Comparison of ENCODE assay signal across 8 mouse cellular contexts in the genomic region with DNA sequence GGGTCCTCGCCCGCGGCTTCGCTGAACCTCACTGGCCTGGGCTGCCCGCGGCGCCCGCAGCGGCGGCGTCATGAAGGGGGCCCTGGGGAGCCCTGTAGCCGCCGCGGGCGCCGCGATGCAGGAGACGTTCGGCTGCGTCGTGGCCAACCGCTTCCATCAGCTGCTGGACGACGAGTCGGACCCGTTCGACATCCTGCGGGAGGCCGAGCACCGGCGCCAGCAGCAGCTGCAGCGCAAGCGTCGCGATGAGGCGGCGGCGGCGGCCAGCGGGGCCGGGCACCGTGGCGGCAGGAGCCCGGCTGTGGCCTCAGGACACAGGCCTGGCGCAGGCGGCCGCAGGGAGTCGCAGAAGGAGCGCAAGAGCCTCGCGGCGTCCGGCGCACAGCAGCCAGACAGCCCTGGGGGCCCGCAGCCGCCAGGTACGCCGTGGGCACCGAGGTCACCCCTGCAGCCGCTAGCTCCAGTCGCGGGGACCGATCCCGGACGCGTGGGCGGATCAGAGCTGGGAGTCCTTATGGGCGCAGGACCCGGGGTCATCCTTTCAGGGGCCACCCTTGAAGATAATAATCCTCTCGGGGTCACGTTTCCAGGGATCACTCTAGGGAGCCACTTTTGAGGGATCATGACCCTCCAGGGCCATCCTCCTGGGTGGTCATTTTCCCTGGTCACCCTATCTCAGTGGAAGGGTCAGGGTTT. TPM values are rescaled to one million over a fixed set of nuclear protein-coding genes. Genes with fewer than 3 reads are reported as not detected.
DNase-seq lines count a peak whose midpoint lies in the region; ATAC-seq and TF ChIP-seq lines count a peak whose summit lies in the region.

No protein-coding gene starts in this region.

- H3K9ac ChIP-seq in embryonic facial prominence, embryonic 11.5 days (replicated peaks; ENCODE audit: low read length) = peak overlapping the region; percentile 87
- H3K9ac ChIP-seq in heart, postnatal 0 days (replicated peaks; ENCODE audit: low read depth, low read length) = peak overlapping the region; percentile 82
- H3K9ac ChIP-seq in liver, embryonic 15.5 days = peak overlapping the region; percentile 83

- H3K27me3 ChIP-seq in heart, embryonic 10.5 days (ENCODE audit: insufficient read depth, poor library complexity, severe bottlenecking) = no peaks in the 10 kb centered on the region
- H3K27me3 ChIP-seq in embryonic facial prominence, embryonic 11.5 days (ENCODE audit: control insufficient read depth, insufficient read depth, low read length) = no peaks in the 10 kb centered on the region
- H3K27me3 ChIP-seq in heart, postnatal 0 days (ENCODE audit: control insufficient read depth, insufficient read depth, low read length) = no peaks in the 10 kb centered on the region
- peaks cover 44% of the 10 kb centered on the region for H3K27me3 ChIP-seq in liver, embryonic 15.5 days
- H3K27me3 ChIP-seq in small intestine, adult 2 months (ENCODE audit: control insufficient read depth, insufficient read depth, low read length) = no peaks in the 10 kb centered on the region

- peaks cover 17% of the 10 kb centered on the region for H3K4me1 ChIP-seq in heart, embryonic 10.5 days
- no peaks in the 10 kb centered on the region for H3K4me1 ChIP-seq in embryonic facial prominence, embryonic 11.5 days (ENCODE audit: control insufficient read depth, insufficient read depth, low read length)
- 0 out of 2 replicates have a peak, but pooled peaks cover 3% of the 10 kb centered on the region for H3K4me1 ChIP-seq in heart, postnatal 0 days (ENCODE audit: control insufficient read depth, insufficient read depth)
- peaks cover 28% of the 10 kb centered on the region for H3K4me1 ChIP-seq in liver, embryonic 15.5 days (replicated peaks)
- peaks cover 4% of the 10 kb centered on the region for H3K4me1 ChIP-seq in small intestine, adult 2 months (ENCODE audit: control insufficient read depth, insufficient read depth, insufficient read length, low read length)

- no peak for TF ChIP-seq EP300 in heart, postnatal 0 days (IDR thresholded peaks at IDR 0.05; ENCODE audit: low read depth)

- peaks cover 16% of the 10 kb centered on the region for H3K36me3 ChIP-seq in heart, embryonic 10.5 days
- H3K36me3 ChIP-seq in embryonic facial prominence, embryonic 11.5 days (replicated peaks; ENCODE audit: control insufficient read depth, insufficient read depth, low read depth, low read length) = no peaks in the 10 kb centered on the region
- no peaks in the 10 kb centered on the region; the same call in 1 of the 2 replicates for H3K36me3 ChIP-seq in heart, postnatal 0 days (replicated peaks; ENCODE audit: control insufficient read depth, insufficient read depth, low read length)
- no peaks in the 10 kb centered on the region for H3K36me3 ChIP-seq in liver, embryonic 15.5 days (replicated peaks)
- no peaks in the 10 kb centered on the region for H3K36me3 ChIP-seq in small intestine, adult 2 months (ENCODE audit: control insufficient read depth, insufficient read depth, low read length)

- TF ChIP-seq POLR2A in small intestine, adult 2 months (IDR thresholded peaks at IDR 0.05; ENCODE audit: low read depth, low read length) = no peak

- peak overlapping the region; percentile 92 for H3K27ac ChIP-seq in heart, embryonic 10.5 days
- 0 out of 2 replicates have a peak overlapping the region, but pooled peaks have one; percentile 65 for H3K27ac ChIP-seq in embryonic facial prominence, embryonic 11.5 days (replicated peaks; ENCODE audit: low read depth, low read length)
- peak overlapping the region; percentile 94 for H3K27ac ChIP-seq in heart, postnatal 0 days (ENCODE audit: low read depth)
- peak overlapping the region; percentile 78 for H3K27ac ChIP-seq in liver, embryonic 15.5 days (replicated peaks)
- H3K27ac ChIP-seq in small intestine, adult 2 months (ENCODE audit: insufficient read depth, low read depth, low read length) = peak overlapping the region; percentile 38; the same call in 1 of the 2 replicates

- DNase-seq in heart, embryonic 10.5 days (ENCODE audit: low spot score) = no peak
- DNase-seq in heart, postnatal 10 days = no peak
- no peak for DNase-seq in embryonic facial prominence, embryonic 11.5 days (ENCODE audit: low spot score)
- no peak for DNase-seq in heart, postnatal 0 days (ENCODE audit: low spot score)
- no peak for DNase-seq in natural killer cell, adult 2 months (ENCODE audit: low spot score in 2 of 2)

- intact Hi-C loops in heart, postnatal 10 days (cut with DNase I) = no loop called here

- peak overlapping the region; percentile 81 for H3K4me3 ChIP-seq in heart, embryonic 10.5 days
- peak overlapping the region; percentile 78 for H3K4me3 ChIP-seq in embryonic facial prominence, embryonic 11.5 days (ENCODE audit: low read depth, low read length)
- H3K4me3 ChIP-seq in heart, postnatal 0 days (ENCODE audit: low read depth, low read length) = peak overlapping the region; percentile 91
- peak overlapping the region; percentile 81 for H3K4me3 ChIP-seq in liver, embryonic 15.5 days (replicated peaks)
- peak overlapping the region; percentile 87 for H3K4me3 ChIP-seq in small intestine, adult 2 months (ENCODE audit: low read depth, low read length)

- peaks cover 4% of the 10 kb centered on the region; the same call in 1 of the 2 replicates for H3K9me3 ChIP-seq in heart, embryonic 10.5 days
- H3K9me3 ChIP-seq in embryonic facial prominence, embryonic 11.5 days (replicated peaks; ENCODE audit: control insufficient read depth, low read length) = no peaks in the 10 kb centered on the region
- no peaks in the 10 kb centered on the region for H3K9me3 ChIP-seq in heart, postnatal 0 days (replicated peaks; ENCODE audit: control insufficient read depth, low read length)
- no peaks in the 10 kb centered on the region for H3K9me3 ChIP-seq in liver, embryonic 15.5 days (replicated peaks)

- peak overlapping the region; percentile 98 for H3K4me2 ChIP-seq in embryonic facial prominence, embryonic 11.5 days (ENCODE audit: low read depth, low read length)
- peak overlapping the region; percentile 82 for H3K4me2 ChIP-seq in heart, postnatal 0 days (ENCODE audit: low read depth, low read length)
- H3K4me2 ChIP-seq in liver, embryonic 15.5 days = peak overlapping the region; percentile 100

- WGBS in heart, embryonic 10.5 days = under 1% methylated on average over 71 of the region's 71 CpGs
- under 1% methylated on average over 67 of the region's 71 CpGs for WGBS in embryonic facial prominence, embryonic 11.5 days
- WGBS in heart, postnatal 0 days = 0% methylated on average over 61 of the region's 71 CpGs
- WGBS in liver, embryonic 15.5 days (ENCODE audit: insufficient replicate concordance) = under 1% methylated on average over 71 of the region's 71 CpGs
- WGBS in small intestine, adult 2 months = under 1% methylated on average over 68 of the region's 71 CpGs

- ATAC-seq in CD4-positive, CD25-positive, alpha-beta regulatory T cell, adult 4 months = peak; percentile 9
- ATAC-seq in embryonic facial prominence, embryonic 11.5 days (replicated peaks; ENCODE audit: insufficient number of reproducible peaks, low FRiP score, low TSS enrichment, low read depth) = peak; percentile 68
- ATAC-seq in heart, postnatal 0 days (ENCODE audit: insufficient read depth, low read depth) = peak; percentile 59
- ATAC-seq in liver, embryonic 15.5 days (ENCODE audit: insufficient read depth) = peak; percentile 69

- no peak for TF ChIP-seq CTCF in heart, postnatal 0 days (IDR thresholded peaks at IDR 0.05; ENCODE audit: low read depth)
- TF ChIP-seq CTCF in small intestine, adult 2 months (IDR thresholded peaks at IDR 0.05; ENCODE audit: extremely low read depth, insufficient read length, insufficient replicate concordance, low read depth, low read length) = no peak

RNA-seq across cellular contexts. Expression of a gene that starts 0.4 kb away (rescaled TPM):
- 39.3 and 43.8 TPM in 2 replicates for polyA plus RNA-seq in heart, embryonic 10.5 days (2016; fragmentation: Nextera tagmentation; extraction: Ambion mirVana)
- total RNA-seq in heart, postnatal 10 days (2021) = 10 to 100 TPM; 46.3 to 54.2 TPM
- polyA plus RNA-seq in CD4-positive, CD25-positive, alpha-beta regulatory T cell, adult 4 months (2017; shearing (Covaris generic)) = 1 to 10 TPM; 2.8 to 4.0 TPM
- polyA plus RNA-seq in embryonic facial prominence, embryonic 11.5 days (2014; fragmentation: Nextera tagmentation; extraction: Ambion mirVana) = 26.0 and 26.2 TPM in 2 replicates
- 39.7 and 50.3 TPM in 2 replicates for total RNA-seq in heart, postnatal 0 days (2014; rRNA removed; ENCODE audit: low replicate concordance)
- 42.1 and 44.0 TPM in 2 replicates for polyA plus RNA-seq in heart, postnatal 0 days (2015; fragmentation: Nextera tagmentation; extraction: Ambion mirVana)
- 10.0 and 11.3 TPM in 2 replicates for polyA plus RNA-seq in liver, embryonic 15.5 days (2015; fragmentation: Nextera tagmentation; extraction: Ambion mirVana)
- polyA plus RNA-seq in small intestine, adult 2 months (2012; rRNA removed) = 6.5 and 8.7 TPM in 2 replicates

RNA-seq across cellular contexts. Expression of a gene that starts 9.1 kb away (rescaled TPM):
- polyA plus RNA-seq in heart, embryonic 10.5 days (2016; fragmentation: Nextera tagmentation; extraction: Ambion mirVana) = 16.8 and 20.4 TPM in 2 replicates
- total RNA-seq in heart, postnatal 10 days (2021) = 10 to 100 TPM; 27.0 to 28.9 TPM
- polyA plus RNA-seq in CD4-positive, CD25-positive, alpha-beta regulatory T cell, adult 4 months (2017; shearing (Covaris generic)) = 1 to 10 TPM; 7.8 to 8.7 TPM
- 17.9 and 18.7 TPM in 2 replicates for polyA plus RNA-seq in embryonic facial prominence, embryonic 11.5 days (2014; fragmentation: Nextera tagmentation; extraction: Ambion mirVana)
- total RNA-seq in heart, postnatal 0 days (2014; rRNA removed; ENCODE audit: low replicate concordance) = 35.0 and 35.6 TPM in 2 replicates
- 22.7 and 23.8 TPM in 2 replicates for polyA plus RNA-seq in heart, postnatal 0 days (2015; fragmentation: Nextera tagmentation; extraction: Ambion mirVana)
- polyA plus RNA-seq in liver, embryonic 15.5 days (2015; fragmentation: Nextera tagmentation; extraction: Ambion mirVana) = 20.6 and 22.1 TPM in 2 replicates
- polyA plus RNA-seq in small intestine, adult 2 months (2012; rRNA removed) = 1.8 and 3.0 TPM in 2 replicates

RNA-seq across cellular contexts. Expression of a gene that starts 32.9 kb away (rescaled TPM):
- 7.7 and 8.7 TPM in 2 replicates for polyA plus RNA-seq in heart, embryonic 10.5 days (2016; fragmentation: Nextera tagmentation; extraction: Ambion mirVana)
- total RNA-seq in heart, postnatal 10 days (2021) = 1 to 10 TPM; 3.0 to 6.0 TPM
- polyA plus RNA-seq in CD4-positive, CD25-positive, alpha-beta regulatory T cell, adult 4 months (2017; shearing (Covaris generic)) = 10 to 100 TPM; 48.4 to 49.7 TPM
- 3.3 and 4.7 TPM in 2 replicates for polyA plus RNA-seq in embryonic facial prominence, embryonic 11.5 days (2014; fragmentation: Nextera tagmentation; extraction: Ambion mirVana)
- 2.0 and 3.7 TPM in 2 replicates for total RNA-seq in heart, postnatal 0 days (2014; rRNA removed; ENCODE audit: low replicate concordance)
- polyA plus RNA-seq in heart, postnatal 0 days (2015; fragmentation: Nextera tagmentation; extraction: Ambion mirVana) = 3.5 and 5.3 TPM in 2 replicates
- 7.1 and 8.1 TPM in 2 replicates for polyA plus RNA-seq in liver, embryonic 15.5 days (2015; fragmentation: Nextera tagmentation; extraction: Ambion mirVana)
- polyA plus RNA-seq in small intestine, adult 2 months (2012; rRNA removed) = 3.9 and 7.1 TPM in 2 replicates

Comparison
In these comparisons a context has a peak if more than half of its experiments do, and no peak if none do; other contexts are left out.
1. H3K27ac ChIP-seq: peak in every context shown above with its lines; median percentile 94 in heart, postnatal 0 days; 92 in heart, embryonic 10.5 days; 78 in liver, embryonic 15.5 days; 65 in embryonic facial prominence, embryonic 11.5 days; 38 in small intestine, adult 2 months.
2. ATAC-seq: peak in every context shown above with its lines; median percentile 69 in liver, embryonic 15.5 days; 68 in embryonic facial prominence, embryonic 11.5 days; 59 in heart, postnatal 0 days; 9 in CD4-positive, CD25-positive, alpha-beta regulatory T cell, adult 4 months.